In genomic region chr4:100219026-100219425, GRCm38 (mm10) we compare ENCODE assay signal across 12 mouse cellular contexts.
A peak's percentile ranks its signal among the peaks of the same experiment; 100 is the strongest.
DNase-seq lines count a peak whose midpoint lies in the region; ATAC-seq and TF ChIP-seq lines count a peak whose summit lies in the region.
"Had no signal": no experiment of that assay in that cellular context is flagged by ENCODE, and none has a peak within 500 bp of the region (broad histone marks: within the 10 kb centered on the region; RNA-seq: fewer than 3 reads in every experiment).

No protein-coding gene starts in this region.

- no peaks in the 10 kb centered on the region for H3K36me3 ChIP-seq in heart, embryonic 16.5 days (ENCODE audit: control insufficient read depth, insufficient read depth)
- H3K36me3 ChIP-seq in heart, embryonic 12.5 days: no peaks in the 10 kb centered on the region
- H3K36me3 ChIP-seq in lung, postnatal 0 days (ENCODE audit: insufficient read depth, low read length): no peaks in the 10 kb centered on the region
- H3K36me3 ChIP-seq in kidney, adult 2 months (ENCODE audit: control insufficient read depth, insufficient read depth, low read length): no peaks in the 10 kb centered on the region
- no peaks in the 10 kb centered on the region for H3K36me3 ChIP-seq in limb, embryonic 10.5 days

- no peak for ATAC-seq in heart, embryonic 16.5 days (replicated peaks; ENCODE audit: extremely low read depth, insufficient read depth, low FRiP score)
- ATAC-seq in heart, embryonic 12.5 days (ENCODE audit: insufficient number of reproducible peaks, low FRiP score): no peak
- ATAC-seq in lung, postnatal 0 days: peak; percentile 45
- ATAC-seq: Patski had no signal

- no peaks in the 10 kb centered on the region for H3K9me3 ChIP-seq in heart, embryonic 16.5 days (replicated peaks; ENCODE audit: control insufficient read depth, low read length)
- no peaks in the 10 kb centered on the region for H3K9me3 ChIP-seq in heart, embryonic 12.5 days (replicated peaks)
- no peaks in the 10 kb centered on the region for H3K9me3 ChIP-seq in lung, postnatal 0 days (ENCODE audit: low read length)
- no peaks in the 10 kb centered on the region for H3K9me3 ChIP-seq in limb, embryonic 10.5 days (replicated peaks)

- WGBS in heart, embryonic 16.5 days: 15% methylated on average over 4 of the region's 4 CpGs
- 44% methylated on average over 4 of the region's 4 CpGs for WGBS in heart, embryonic 12.5 days
- 49% methylated on average over 4 of the region's 4 CpGs for WGBS in lung, postnatal 0 days
- WGBS in kidney, adult 2 months: 60% methylated on average over 4 of the region's 4 CpGs
- WGBS in limb, embryonic 10.5 days: 57% methylated on average over 4 of the region's 4 CpGs

- no peak overlapping the region for H3K9ac ChIP-seq in heart, embryonic 16.5 days (ENCODE audit: low read length)
- H3K9ac ChIP-seq in heart, embryonic 12.5 days: no peak overlapping the region
- no peak overlapping the region for H3K9ac ChIP-seq in lung, postnatal 0 days (replicated peaks; ENCODE audit: low read depth)

- TF ChIP-seq CTCF in lung, postnatal 0 days (IDR thresholded peaks at IDR 0.05): no peak; the same call in 1 of the 2 replicates
- no peak for TF ChIP-seq CTCF in kidney, adult 2 months (conservative IDR thresholded peaks at IDR 0.05; ENCODE audit: insufficient read depth, insufficient read length, low read depth, low read length)

- TF ChIP-seq POLR2A in kidney, adult 2 months (IDR thresholded peaks at IDR 0.05; ENCODE audit: low read depth, low read length): no peak

- TF ChIP-seq EP300 in lung, postnatal 0 days (IDR thresholded peaks at IDR 0.05): no peak; the same call in 1 of the 2 replicates

- H3K4me2 ChIP-seq in heart, embryonic 16.5 days (ENCODE audit: low read depth, low read length): no peak overlapping the region
- no peak overlapping the region for H3K4me2 ChIP-seq in heart, embryonic 12.5 days
- H3K4me2 ChIP-seq in lung, postnatal 0 days (replicated peaks; ENCODE audit: low read depth, low read length): no peak overlapping the region

- H3K4me1 ChIP-seq in heart, embryonic 16.5 days (ENCODE audit: control insufficient read depth, insufficient read depth, low read length): peaks cover 69% of the 10 kb centered on the region
- H3K4me1 ChIP-seq in heart, embryonic 12.5 days (replicated peaks): peaks cover 58% of the 10 kb centered on the region
- H3K4me1 ChIP-seq in lung, postnatal 0 days (ENCODE audit: insufficient read depth, low read depth, low read length): peaks cover 26% of the 10 kb centered on the region
- H3K4me1 ChIP-seq in kidney, adult 2 months (ENCODE audit: control insufficient read depth, insufficient read depth, low read length): peaks cover 20% of the 10 kb centered on the region
- peaks cover 56% of the 10 kb centered on the region for H3K4me1 ChIP-seq in limb, embryonic 10.5 days

- no peak overlapping the region for H3K4me3 ChIP-seq in heart, embryonic 16.5 days (ENCODE audit: low read length)
- H3K4me3 ChIP-seq in heart, embryonic 12.5 days: no peak overlapping the region
- no peak overlapping the region for H3K4me3 ChIP-seq in lung, postnatal 0 days (ENCODE audit: low read depth, low read length)
- no peak overlapping the region for H3K4me3 ChIP-seq in kidney, adult 2 months (ENCODE audit: insufficient read depth, low read depth, low read length)
- H3K4me3 ChIP-seq in limb, embryonic 10.5 days: no peak overlapping the region

- no peaks in the 10 kb centered on the region for H3K27me3 ChIP-seq in heart, embryonic 16.5 days (ENCODE audit: control insufficient read depth, insufficient read depth, low read length)
- H3K27me3 ChIP-seq in heart, embryonic 12.5 days (replicated peaks): no peaks in the 10 kb centered on the region
- H3K27me3 ChIP-seq in lung, postnatal 0 days (replicated peaks; ENCODE audit: insufficient read depth, low read length): no peaks in the 10 kb centered on the region
- no peaks in the 10 kb centered on the region for H3K27me3 ChIP-seq in kidney, adult 2 months (replicated peaks; ENCODE audit: control insufficient read depth, insufficient read depth, low read length)
- H3K27me3 ChIP-seq in limb, embryonic 10.5 days (ENCODE audit: low read depth, poor library complexity, severe bottlenecking): no peaks in the 10 kb centered on the region
- H3K27me3 ChIP-seq: Patski had no signal

- DNase-seq in NIH3T3 (ENCODE audit: low read depth): peak; percentile 67
- DNase-seq in cerebellum, adult 9-11 months: peak; percentile 95
- DNase-seq in lung, postnatal 0 days (ENCODE audit: low spot score): peak; percentile 63
- DNase-seq in adrenal gland, postnatal 4 days (ENCODE audit: low spot score in 2 of 2): no peak
- DNase-seq in kidney, adult 2 months: no peak
- DNase-seq in limb, embryonic 10.5 days (ENCODE audit: low spot score): no peak
- DNase-seq: adrenal gland, adult 8-10 months; kidney, postnatal 25 days; thymus, postnatal 36 days had no signal

- peak overlapping the region; percentile 60 for H3K27ac ChIP-seq in heart, embryonic 16.5 days (ENCODE audit: low read length)
- no peak overlapping the region for H3K27ac ChIP-seq in heart, embryonic 12.5 days (ENCODE audit: poor library complexity, severe bottlenecking)
- no peak overlapping the region for H3K27ac ChIP-seq in lung, postnatal 0 days (ENCODE audit: low read length)
- no peak overlapping the region for H3K27ac ChIP-seq in kidney, adult 2 months (ENCODE audit: insufficient read depth, low read depth, low read length)
- no peak overlapping the region for H3K27ac ChIP-seq in limb, embryonic 10.5 days

Comparison
In these comparisons a context has a peak if more than half of its experiments do, and no peak if none do; other contexts are left out.
1. DNase-seq: peak in NIH3T3 (single experiment), cerebellum, adult 9-11 months (single experiment) and lung, postnatal 0 days (single experiment); none in adrenal gland, postnatal 4 days (0 of 2), kidney, adult 2 months (single experiment) and limb, embryonic 10.5 days (single experiment).